Mouse (Mus musculus) adrenal gland, adult 8-10 months (tissue): ENCODE measurements around the gene Cyp4f13. TPM values are rescaled to one million over a fixed set of nuclear protein-coding genes. Genes with fewer than 3 reads are reported as not detected.

Experiments used
- DNase-seq: peaks from one replicate; pipeline ENCODE4 v3.0.0; 2022
- total RNA-seq, 4 experiments: library from RNA; stranded (reverse); gene quantifications; 2 replicates each; pipeline ENCODE4 v1.2.4; 2022

Gene Cyp4f13
- total RNA-seq, 4 experiments from 2014 or later = 78.3 to 120 (median 96.1) TPM

- DNase-seq = no peak
Observed at GRCm38 (mm10) chr17:32904414-32904813, 42.8 kb downstream of the Cyp4f13 start.

GRCm38 (mm10) chr17:32901751-32902525 is 45.3 kb downstream of the Cyp4f13 start:
- no peak for DNase-seq

DNA sequence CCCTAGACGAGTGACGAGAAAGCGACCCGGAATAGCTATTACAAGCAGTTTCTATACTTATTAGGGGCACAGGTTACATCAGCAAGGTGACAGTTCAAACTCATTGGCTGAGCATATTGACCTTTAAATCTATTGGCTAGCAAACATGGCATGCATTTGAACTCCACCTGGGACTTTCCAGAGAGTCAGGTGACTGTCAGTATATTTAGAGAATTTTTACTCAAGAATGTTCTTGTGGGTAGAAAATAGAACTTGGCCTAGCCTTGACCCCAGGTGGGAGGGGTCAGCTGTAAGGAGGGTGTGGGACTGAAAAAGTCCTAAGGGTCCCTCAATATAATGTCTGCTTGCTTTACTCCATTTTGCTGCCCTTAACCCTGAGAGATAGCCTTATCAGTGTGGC is 51.8 kb downstream of the Cyp4f13 start:
- no peak for DNase-seq

GRCm38 (mm10) chr17:32893901-32894300 is 53.3 kb downstream of the Cyp4f13 start:
- DNase-seq = no peak

GRCm38 (mm10) chr17:32891239-32892180 is 55.7 kb downstream of the Cyp4f13 start, which contains the start of gene Zfp870:
Gene Zfp870, minus strand, starts transcription at chr17:32891642.
- DNase-seq = peak; percentile 85

GRCm38 (mm10) chr17:32890852-32891238 is 56.4 kb downstream of the Cyp4f13 start:
- DNase-seq = no peak

GRCm38 (mm10) chr17:32889611-32890010 is 57.6 kb downstream of the Cyp4f13 start:
- DNase-seq = no peak

DNA sequence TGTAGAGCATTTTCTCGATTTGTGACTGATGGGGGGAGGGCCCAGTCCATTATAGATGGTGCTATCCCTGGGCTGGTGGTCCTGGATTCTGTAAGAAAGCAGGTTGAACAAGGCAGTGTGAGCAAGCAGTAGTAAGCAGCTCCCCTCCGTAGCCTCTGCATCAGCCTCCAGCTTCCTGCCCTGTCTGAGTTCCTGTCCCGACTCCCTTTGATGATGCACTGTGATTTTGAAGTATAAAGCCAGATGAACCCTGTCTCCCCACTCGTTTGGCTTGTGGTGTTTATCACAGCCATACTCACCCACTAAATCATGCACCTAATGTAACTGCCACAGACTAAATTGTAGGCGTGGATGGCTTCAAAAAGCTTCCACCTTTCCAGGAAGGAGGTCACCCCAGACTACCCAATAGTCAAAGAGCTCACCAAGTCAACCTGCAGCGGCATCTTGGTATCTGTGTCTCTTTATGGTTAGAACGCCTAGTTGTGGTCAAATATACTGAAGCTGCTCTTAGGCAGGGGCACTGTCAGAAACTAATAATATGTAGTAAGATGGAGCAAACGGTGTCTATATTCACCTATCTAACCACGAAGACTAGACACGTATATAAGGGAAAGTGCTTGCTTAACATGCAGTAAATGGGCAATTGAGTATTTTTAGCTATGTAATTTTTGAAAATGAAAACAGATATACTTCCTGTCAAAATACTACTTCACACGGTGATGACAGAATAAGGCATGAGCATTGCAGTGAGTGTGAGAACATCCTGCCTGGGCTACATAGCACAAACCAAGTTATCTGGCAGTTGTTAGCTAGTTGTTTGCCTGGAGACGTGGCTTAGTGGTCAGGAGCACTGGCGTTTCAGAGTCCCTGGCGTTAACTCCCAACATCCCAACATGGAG is 66.6 kb downstream of the Cyp4f13 start:
- DNase-seq = no peak

DNA sequence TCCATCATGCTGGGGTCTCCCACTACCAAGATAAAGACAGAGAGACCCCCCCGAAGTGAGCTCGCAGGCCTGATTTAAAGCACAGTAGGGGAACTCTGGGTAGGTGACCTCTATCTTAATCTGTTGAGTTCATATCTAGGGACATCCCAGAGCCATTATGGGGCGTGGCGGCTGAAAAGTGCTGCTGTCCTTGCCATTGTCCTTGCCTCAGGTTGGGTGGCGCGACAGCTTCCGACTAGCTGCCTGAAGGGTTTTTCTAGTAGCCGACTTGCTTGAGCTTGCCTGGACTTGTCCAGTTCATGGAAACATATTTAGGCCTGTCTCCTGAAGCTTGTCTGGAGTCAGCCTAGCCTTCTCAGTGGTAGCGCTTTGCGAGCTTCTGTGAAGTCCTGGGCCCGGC is 68.4 kb downstream of the Cyp4f13 start:
- no peak for DNase-seq

DNA sequence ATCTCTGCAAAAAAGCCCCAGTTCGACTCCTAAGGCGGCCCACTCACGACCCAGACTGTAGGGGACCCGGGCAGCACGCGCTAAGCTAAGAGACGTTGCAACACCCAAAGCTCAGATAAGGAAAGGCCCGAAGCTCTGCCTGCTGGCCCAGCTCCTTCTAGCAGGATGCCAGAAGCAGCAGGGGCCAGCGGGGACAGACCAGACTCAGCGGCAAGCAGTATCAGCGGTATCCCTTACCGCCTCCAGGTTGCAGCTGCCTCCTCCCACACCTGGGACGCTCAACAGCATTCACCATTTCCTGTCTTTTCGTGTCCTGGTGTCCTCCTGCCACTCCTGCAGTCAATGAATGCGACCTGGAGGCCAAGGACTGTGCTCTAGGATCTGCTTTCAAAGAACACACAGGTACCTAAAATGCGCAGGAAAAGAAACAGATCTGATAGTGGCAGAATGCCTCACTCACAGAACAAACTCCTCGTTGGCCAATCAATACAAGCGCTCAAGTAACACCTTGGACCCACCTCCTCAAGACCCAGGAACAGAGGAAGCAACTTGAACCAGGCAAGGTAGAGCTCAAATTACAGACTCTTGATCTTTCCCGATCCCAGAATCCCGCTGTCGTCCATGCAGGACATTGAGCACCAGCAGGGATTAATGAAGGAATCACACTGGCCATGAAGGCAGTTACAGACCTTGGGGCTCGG is 69.6 kb downstream of the Cyp4f13 start:
- no peak for DNase-seq

Other genes starting within 250 kb of the Cyp4f13 start
- gene Zfp871, start 159.1 kb downstream of the Cyp4f13 start, total RNA-seq = 10 to 100 TPM; 42.0 to 67.7 (median 61.5) TPM
- gene Zfp811, start 137.5 kb downstream of the Cyp4f13 start, total RNA-seq = 1 to 10 TPM in 2 of 4 experiments, under 1 TPM in 2; 0.73 to 1.3 (median 1.00) TPM
- gene Zfp799, start 117.1 kb downstream of the Cyp4f13 start, total RNA-seq = 10 to 100 TPM; 11.2 to 18.2 (median 14.1) TPM
- gene Zfp870, start 55.8 kb downstream of the Cyp4f13 start, total RNA-seq = 10 to 100 TPM in 3 of 4 experiments, 1 to 10 TPM in 1; 8.8 to 21.1 (median 12.5) TPM
- gene Cyp4f14, start 30.1 kb downstream of the Cyp4f13 start, total RNA-seq = 10 to 100 TPM in 2 of 4 experiments, 1 to 10 TPM in 2; 5.4 to 28.6 (median 14.3) TPM
- 1 to 10 TPM; 3.5 to 8.0 (median 5.7) TPM for gene Zfp472, start 18.4 kb upstream of the Cyp4f13 start, total RNA-seq
- gene Zfp952, start 45.7 kb upstream of the Cyp4f13 start, total RNA-seq = 10 to 100 TPM in 2 of 4 experiments, 1 to 10 TPM in 2; 9.5 to 15.6 (median 12.6) TPM
- gene Zfp763, start 86.0 kb upstream of the Cyp4f13 start, total RNA-seq = 10 to 100 TPM in 2 of 4 experiments, 1 to 10 TPM in 2; 8.8 to 13.5 (median 10.1) TPM
- gene 4921501E09Rik, start 120.7 kb upstream of the Cyp4f13 start, total RNA-seq = not detected
- 10 to 100 TPM in 3 of 4 experiments, 1 to 10 TPM in 1; 8.9 to 15.0 (median 11.4) TPM for gene Zfp563, start 141.9 kb upstream of the Cyp4f13 start, total RNA-seq
- gene Morc2b, start 192.3 kb upstream of the Cyp4f13 start, total RNA-seq = not detected
- not detected for gene Olfr55, start 221.0 kb upstream of the Cyp4f13 start, total RNA-seq
- gene Olfr239, start 243.9 kb upstream of the Cyp4f13 start, total RNA-seq = not detected